Mouse (Mus musculus): ENCODE data around the gene 1810049J17Rik. TPM values are rescaled to one million over a fixed set of nuclear protein-coding genes. Genes with fewer than 3 reads are reported as not detected.
A peak's percentile ranks its signal among the peaks of the same experiment; 100 is the strongest.

Gene 1810049J17Rik
- polyA plus RNA-seq, 1 experiment from 2014 or later, result 1.3 TPM

GRCm38 (mm10) chr15:12307114-12307513 is 14.6 kb downstream of the 1810049J17Rik start:
- ATAC-seq (ENCODE audit: insufficient read depth) (no peak), DNase-seq (no peak)
- H3K9me3 ChIP-seq (ENCODE audit: low read depth, low read length), result no peaks in the 10 kb centered on the region
- no peak overlapping the region for H3K4me3 ChIP-seq (ENCODE audit: low read depth, low read length)
- no peak overlapping the region for H3K4me2 ChIP-seq
- no peak overlapping the region for H3K27ac ChIP-seq (ENCODE audit: low read depth)
- H3K36me3 ChIP-seq (ENCODE audit: insufficient read depth), result no peaks in the 10 kb centered on the region
- no peak overlapping the region for H3K9ac ChIP-seq
- no peaks in the 10 kb centered on the region for H3K27me3 ChIP-seq (ENCODE audit: insufficient read depth, low read length)
- TF ChIP-seq CTCF (IDR thresholded peaks at IDR 0.05; ENCODE audit: low read depth), result no peak
- 43% methylated on average over 4 of the region's 4 CpGs for WGBS
- peaks cover 4% of the 10 kb centered on the region; the same call in 1 of the 2 replicates for H3K4me1 ChIP-seq (ENCODE audit: insufficient read depth)

- H3K27ac ChIP-seq (ENCODE audit: low read depth), result no peak overlapping the region
- no peak overlapping the region for H3K4me3 ChIP-seq (ENCODE audit: low read depth, low read length)
- peaks cover 4% of the 10 kb centered on the region; the same call in 1 of the 2 replicates for H3K4me1 ChIP-seq (ENCODE audit: insufficient read depth)
- H3K9me3 ChIP-seq (ENCODE audit: low read depth, low read length), result no peaks in the 10 kb centered on the region
- H3K9ac ChIP-seq, result no peak overlapping the region
- H3K4me2 ChIP-seq, result 0 out of 2 replicates have a peak overlapping the region, but pooled peaks have one; percentile 5
- no peak for TF ChIP-seq CTCF (IDR thresholded peaks at IDR 0.05; ENCODE audit: low read depth)
- whole genome bisulfite sequencing, result 37% methylated on average over 8 of the region's 8 CpGs
- H3K36me3 ChIP-seq (ENCODE audit: insufficient read depth), result no peaks in the 10 kb centered on the region
- ATAC-seq (ENCODE audit: insufficient read depth), result peak; percentile 24; the same call in 1 of the 2 replicates
- no peaks in the 10 kb centered on the region for H3K27me3 ChIP-seq (ENCODE audit: insufficient read depth, low read length)
- DNase-seq, result no peak
These were observed 15.3 kb downstream of the 1810049J17Rik start for GRCm38 (mm10) chr15:12306188-12307071.

GRCm38 (mm10) chr15:12301771-12302170 is 19.9 kb downstream of the 1810049J17Rik start:
- H3K9me3 ChIP-seq (ENCODE audit: low read depth, low read length), result no peaks in the 10 kb centered on the region
- ATAC-seq (ENCODE audit: insufficient read depth) (no peak), DNase-seq (no peak)
- H3K4me2 ChIP-seq, result no peak overlapping the region
- WGBS, result 65% methylated on average over 5 of the region's 6 CpGs
- no peak overlapping the region for H3K27ac ChIP-seq (ENCODE audit: low read depth)
- no peak overlapping the region for H3K4me3 ChIP-seq (ENCODE audit: low read depth, low read length)
- H3K36me3 ChIP-seq (ENCODE audit: insufficient read depth), result no peaks in the 10 kb centered on the region
- no peak overlapping the region for H3K9ac ChIP-seq
- H3K27me3 ChIP-seq (ENCODE audit: insufficient read depth, low read length), result no peaks in the 10 kb centered on the region
- no peak for TF ChIP-seq CTCF (IDR thresholded peaks at IDR 0.05; ENCODE audit: low read depth)
- peaks cover 4% of the 10 kb centered on the region; the same call in 1 of the 2 replicates for H3K4me1 ChIP-seq (ENCODE audit: insufficient read depth)

GRCm38 (mm10) chr15:12298231-12298737 is 23.4 kb downstream of the 1810049J17Rik start:
- ATAC-seq (ENCODE audit: insufficient read depth) (no peak), DNase-seq (no peak)
- H3K9ac ChIP-seq, result no peak overlapping the region
- H3K27ac ChIP-seq (ENCODE audit: low read depth), result no peak overlapping the region
- no peaks in the 10 kb centered on the region for H3K27me3 ChIP-seq (ENCODE audit: insufficient read depth, low read length)
- no peak for TF ChIP-seq CTCF (IDR thresholded peaks at IDR 0.05; ENCODE audit: low read depth)
- H3K4me1 ChIP-seq (ENCODE audit: insufficient read depth), result no peaks in the 10 kb centered on the region
- H3K36me3 ChIP-seq (ENCODE audit: insufficient read depth), result no peaks in the 10 kb centered on the region
- H3K4me2 ChIP-seq, result no peak overlapping the region
- no peak overlapping the region for H3K4me3 ChIP-seq (ENCODE audit: low read depth, low read length)
- H3K9me3 ChIP-seq (ENCODE audit: low read depth, low read length), result no peaks in the 10 kb centered on the region
- 82% methylated on average over 7 of the region's 7 CpGs for WGBS

- Histone ChIP-seq H3K9ac (no peak overlapping the region), H3K9me3 (ENCODE audit: low read depth, low read length) (no peaks in the 10 kb centered on the region), H3K4me3 (ENCODE audit: low read depth, low read length) (no peak overlapping the region), H3K36me3 (ENCODE audit: insufficient read depth) (no peaks in the 10 kb centered on the region), H3K4me2 (no peak overlapping the region), H3K27me3 (ENCODE audit: insufficient read depth, low read length) (no peaks in the 10 kb centered on the region), H3K4me1 (ENCODE audit: insufficient read depth) (no peaks in the 10 kb centered on the region), H3K27ac (ENCODE audit: low read depth) (no peak overlapping the region)
- no peak for ATAC-seq (ENCODE audit: insufficient read depth)
- no peak for TF ChIP-seq CTCF (IDR thresholded peaks at IDR 0.05; ENCODE audit: low read depth)
- no peak for DNase-seq
- WGBS, result 56% methylated on average over 2 of the region's 2 CpGs
These were observed 25.5 kb downstream of the 1810049J17Rik start for GRCm38 (mm10) chr15:12296228-12296627.

GRCm38 (mm10) chr15:12291757-12292156 is 29.9 kb downstream of the 1810049J17Rik start:
- no peak for TF ChIP-seq CTCF (IDR thresholded peaks at IDR 0.05; ENCODE audit: low read depth)
- H3K27ac ChIP-seq (ENCODE audit: low read depth), result no peak overlapping the region
- no peaks in the 10 kb centered on the region for H3K27me3 ChIP-seq (ENCODE audit: insufficient read depth, low read length)
- no peak overlapping the region for H3K4me2 ChIP-seq
- WGBS, result 78% methylated on average over 2 of the region's 2 CpGs
- DNase-seq, result no peak
- ATAC-seq (ENCODE audit: insufficient read depth), result no peak
- no peak overlapping the region for H3K9ac ChIP-seq
- H3K4me3 ChIP-seq (ENCODE audit: low read depth, low read length), result no peak overlapping the region
- H3K9me3 ChIP-seq (ENCODE audit: low read depth, low read length), result no peaks in the 10 kb centered on the region
- H3K36me3 ChIP-seq (ENCODE audit: insufficient read depth), result no peaks in the 10 kb centered on the region
- no peaks in the 10 kb centered on the region for H3K4me1 ChIP-seq (ENCODE audit: insufficient read depth)

- no peak overlapping the region for H3K9ac ChIP-seq
- H3K4me3 ChIP-seq (ENCODE audit: low read depth, low read length), result no peak overlapping the region
- H3K9me3 ChIP-seq (ENCODE audit: low read depth, low read length), result no peaks in the 10 kb centered on the region
- H3K4me2 ChIP-seq, result no peak overlapping the region
- H3K36me3 ChIP-seq (ENCODE audit: insufficient read depth), result no peaks in the 10 kb centered on the region
- no peak overlapping the region for H3K27ac ChIP-seq (ENCODE audit: low read depth)
- H3K4me1 ChIP-seq (ENCODE audit: insufficient read depth), result 0 out of 2 replicates have a peak, but pooled peaks cover under 1% of the 10 kb centered on the region
- DNase-seq (no peak), ATAC-seq (ENCODE audit: insufficient read depth) (no peak)
- H3K27me3 ChIP-seq (ENCODE audit: insufficient read depth, low read length), result no peaks in the 10 kb centered on the region
- no peak for TF ChIP-seq CTCF (IDR thresholded peaks at IDR 0.05; ENCODE audit: low read depth)
- WGBS, result 76% methylated on average over 7 of the region's 7 CpGs
These were observed 31.4 kb downstream of the 1810049J17Rik start for GRCm38 (mm10) chr15:12290330-12290729.

All from lung, embryonic 14.5 days (tissue).